Mouse (Mus musculus): Measurements from ENCODE around the gene Rabgap1. TPM values are rescaled to one million over a fixed set of nuclear protein-coding genes. Genes with fewer than 3 reads are reported as not detected.
"Not testable (repeated sequence)": the region's sequence is repeated elsewhere in the genome, so short reads cannot be mapped to it uniquely, and the experiment has no call there.

Rabgap1 gene
- total RNA-seq, 2 experiments from 2014 or later: 40.8 to 46.5 TPM

DNA sequence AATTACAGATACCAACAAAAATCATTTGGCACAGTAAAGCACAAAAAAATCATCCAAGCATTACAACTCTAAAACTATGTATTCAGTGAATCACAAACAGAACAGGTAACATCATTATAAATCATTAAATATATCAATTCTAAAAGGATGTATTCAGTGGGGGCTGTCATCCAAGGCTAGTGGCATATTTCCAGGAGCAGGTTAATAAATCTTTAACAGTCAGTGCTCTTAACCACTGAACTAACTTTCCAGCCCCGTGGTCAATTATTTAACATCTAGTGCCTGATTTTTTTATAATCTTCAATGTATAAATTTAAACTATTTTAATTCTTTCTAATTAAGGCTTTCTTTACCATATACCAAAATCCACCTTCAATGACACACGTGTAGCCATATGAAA is 62.8 kb downstream of the Rabgap1 start:
- intact Hi-C loops (cut with DNase I); DNase-seq (ENCODE audit: low spot score): not testable (repeated sequence)

DNA sequence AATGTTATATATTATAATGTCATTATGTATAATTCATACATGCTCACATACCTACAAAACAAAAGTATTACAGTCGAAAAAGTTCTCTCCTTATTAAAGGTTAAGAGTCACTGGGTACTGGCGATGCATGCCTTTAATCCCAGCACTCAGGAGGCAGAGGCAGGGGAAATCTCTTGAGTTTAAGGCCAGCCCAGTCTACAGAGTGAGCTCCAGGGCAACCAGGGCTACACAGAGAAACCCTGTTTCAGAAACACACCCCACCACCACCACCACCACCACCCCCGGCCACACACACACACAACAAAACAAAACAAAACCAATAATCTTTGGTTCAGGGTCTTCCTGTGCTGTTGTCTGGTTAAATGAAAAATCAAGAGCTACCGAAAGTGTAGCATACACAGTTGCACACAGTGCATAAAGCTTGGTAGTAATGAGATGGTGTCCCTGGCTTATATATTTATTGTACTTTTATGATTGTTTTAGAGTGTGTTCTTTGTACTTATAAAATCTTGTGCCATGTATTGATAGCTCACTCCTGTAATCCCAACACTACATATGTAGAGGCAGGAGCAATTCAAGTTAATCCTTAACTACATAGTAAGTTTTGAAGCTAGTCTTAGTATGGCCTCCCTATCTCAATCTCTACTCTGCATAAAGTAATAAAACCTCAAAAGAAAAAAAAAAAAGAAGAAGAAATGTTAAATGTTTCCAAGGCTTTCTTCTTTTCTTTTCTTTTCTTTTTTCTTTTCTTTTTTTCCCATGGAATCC is 68.2 kb downstream of the Rabgap1 start:
- no peak for DNase-seq (ENCODE audit: low spot score)
- intact Hi-C loops (cut with DNase I): no loop called here

DNA sequence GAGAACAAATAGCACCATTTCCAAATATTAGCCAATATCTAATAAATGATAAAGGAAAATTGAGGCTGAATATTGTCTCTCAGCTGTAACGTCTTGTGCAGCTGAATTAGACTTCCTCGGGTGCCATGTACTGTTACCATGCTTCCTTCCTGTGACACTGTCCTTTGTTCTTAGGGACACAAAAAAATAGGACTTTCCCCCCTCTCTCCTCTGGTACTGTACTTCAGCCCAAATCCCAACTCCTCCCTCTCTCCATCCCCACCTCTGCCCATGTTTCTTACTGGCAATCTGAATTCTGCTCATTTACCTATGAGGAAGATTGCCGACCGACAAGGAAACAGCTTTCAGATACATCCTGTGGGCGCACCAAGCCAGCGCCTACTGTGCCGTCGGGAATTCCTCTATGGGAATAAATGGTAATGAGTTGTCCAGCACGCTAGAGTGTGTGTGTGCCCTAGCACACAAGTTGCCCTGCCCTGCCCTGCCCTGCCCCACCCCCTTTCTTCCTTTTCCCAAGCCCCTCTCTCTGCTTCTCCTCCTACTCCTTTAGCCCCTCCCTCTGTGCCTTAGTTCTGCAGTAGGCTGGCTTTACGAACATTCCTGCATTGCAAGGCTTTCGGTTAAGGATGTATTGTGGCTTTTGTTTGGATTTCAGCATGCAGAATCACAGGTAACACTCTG is 73.1 kb downstream of the Rabgap1 start, which contains the start of gene Gpr21:
Gpr21 (plus strand) TSS at position 303 of the 681 bp plus-strand sequence.
- intact Hi-C loops (cut with DNase I): loop anchor here (5.0 kb wide), 1 partner anchor 256 kb away; no protein-coding TSS in a partner anchor

DNA sequence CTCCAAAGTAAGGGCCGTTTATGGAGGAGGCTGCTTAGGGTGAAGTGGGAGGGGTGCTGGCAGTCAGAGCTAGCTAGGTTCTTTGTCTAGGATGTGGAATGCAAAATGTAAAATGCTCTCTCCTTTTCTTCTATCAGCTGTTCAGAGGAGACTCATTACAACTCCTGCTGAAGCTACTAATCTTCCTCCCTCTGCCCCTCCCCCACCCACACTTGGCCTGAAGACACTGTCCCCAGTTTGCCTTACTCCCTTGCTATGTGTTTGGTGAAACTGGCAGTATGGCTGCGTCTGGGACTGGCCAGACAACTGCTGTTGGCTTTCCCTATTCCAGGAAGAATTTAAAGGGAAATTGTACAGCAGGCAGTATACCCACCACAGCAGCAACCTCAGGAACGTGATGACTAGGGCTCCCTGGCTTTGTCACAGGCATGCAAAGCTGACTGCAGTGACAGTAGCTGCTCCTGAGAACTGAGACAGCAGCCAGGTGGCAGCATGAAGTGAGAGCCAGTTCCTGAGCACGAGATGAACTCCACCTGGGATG is 73.9 kb downstream of the Rabgap1 start:
- DNase-seq (ENCODE audit: low spot score): no peak
- intact Hi-C loops (cut with DNase I): loop anchor here (5.0 kb wide), 1 partner anchor 255 kb away; no protein-coding TSS in a partner anchor

More for the DNA sequence above, 73.1 kb downstream of the Rabgap1 start, which contains the start of gene Gpr21:
- DNase-seq (ENCODE audit: low spot score): no peak

DNA sequence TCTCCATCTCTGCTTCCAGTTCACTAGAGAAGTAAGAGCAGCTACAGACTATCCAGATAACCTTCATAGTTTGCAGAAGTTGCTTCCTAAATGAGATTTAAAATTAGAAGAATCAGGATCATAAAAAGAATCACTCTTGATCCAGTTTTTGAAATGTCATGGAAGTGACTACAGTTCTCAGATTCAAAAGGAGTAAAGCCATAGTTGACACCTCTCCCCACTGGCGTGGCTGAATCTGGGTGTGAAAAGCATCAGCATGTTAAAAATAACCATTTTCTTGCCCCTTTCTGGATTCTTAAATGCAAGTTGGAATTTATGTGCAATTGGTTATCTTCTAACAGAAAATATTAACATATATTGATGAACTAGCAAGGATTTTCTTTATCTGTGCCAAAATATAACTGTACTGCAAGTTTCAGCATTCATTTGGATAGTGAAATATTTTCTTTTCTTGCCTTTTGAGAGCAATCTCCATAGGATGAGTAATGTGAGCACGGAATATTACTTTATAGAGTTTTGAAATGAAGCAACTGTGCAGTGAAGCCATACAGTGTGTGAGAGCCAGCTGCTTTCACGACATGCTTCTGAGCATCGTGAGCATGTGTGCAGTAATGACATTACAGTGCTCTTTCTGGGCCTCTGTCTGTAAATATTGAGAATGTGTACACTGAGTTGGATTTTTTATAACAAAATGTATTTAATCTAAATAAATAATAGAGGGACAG is 75.6 kb downstream of the Rabgap1 start:
- intact Hi-C loops (cut with DNase I): loop anchor here (5.0 kb wide), 1 partner anchor 254 kb away; no protein-coding TSS in a partner anchor
- no peak for DNase-seq (ENCODE audit: low spot score)

DNA sequence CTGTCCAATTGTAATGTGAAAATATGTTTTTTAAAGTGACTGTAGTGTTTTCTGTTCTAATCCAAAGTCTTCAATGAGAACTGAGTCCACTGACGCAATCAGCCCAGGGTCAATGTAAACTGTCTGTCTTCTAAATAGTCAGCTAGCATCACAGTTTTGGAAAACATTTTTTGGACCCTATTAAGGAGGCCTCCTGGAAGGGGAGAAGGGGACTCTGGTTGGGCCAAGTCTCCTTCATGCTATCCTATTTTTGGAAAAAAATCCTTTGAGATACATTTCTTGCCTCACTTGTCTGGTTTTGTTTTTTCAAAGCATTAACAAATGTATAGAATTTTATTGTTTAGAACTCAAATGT is 76.2 kb downstream of the Rabgap1 start:
- intact Hi-C loops (cut with DNase I): loop anchor here (5.0 kb wide), 1 partner anchor 253 kb away; no protein-coding TSS in a partner anchor
- DNase-seq (ENCODE audit: low spot score): no peak

DNA sequence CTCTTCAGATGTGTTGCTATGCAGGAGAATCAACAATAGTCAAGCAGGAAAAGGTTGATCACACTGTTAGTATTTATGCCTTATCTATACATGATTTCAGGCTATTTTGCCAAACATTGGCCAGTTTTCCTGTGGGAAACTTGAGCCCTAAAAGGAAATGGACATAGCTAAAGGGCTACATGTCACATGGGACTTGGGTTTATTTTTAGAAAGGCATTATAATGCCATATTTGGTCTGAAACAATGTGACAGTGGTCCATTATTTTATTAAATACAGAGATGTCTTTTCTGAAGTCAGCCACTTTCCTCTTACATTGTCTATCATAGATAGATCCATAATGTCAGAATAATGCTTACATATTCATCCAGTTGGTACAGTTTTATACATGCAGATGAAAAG is 84.5 kb downstream of the Rabgap1 start:
- no peak for DNase-seq (ENCODE audit: low spot score)
- intact Hi-C loops (cut with DNase I): no loop called here

DNA sequence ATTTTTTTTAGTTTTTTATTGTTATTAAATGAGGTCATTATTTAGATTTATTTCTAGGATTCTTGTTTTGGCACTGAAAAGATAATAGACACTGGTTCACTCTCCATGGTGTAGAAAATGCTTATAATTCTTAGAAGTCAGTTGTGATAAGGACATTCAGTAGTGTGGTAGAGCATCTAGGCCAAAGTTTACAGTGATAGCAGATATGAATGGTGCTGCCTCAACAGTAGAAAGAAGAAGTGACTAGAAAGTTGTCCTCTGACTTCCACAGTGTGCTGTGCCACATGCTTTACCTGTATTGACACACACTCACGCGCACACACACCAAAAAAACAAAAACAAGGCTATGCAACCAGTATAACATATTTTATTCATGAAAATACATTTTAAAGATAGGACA is 86.3 kb downstream of the Rabgap1 start:
- intact Hi-C loops (cut with DNase I): no loop called here
- no peak for DNase-seq (ENCODE audit: low spot score)

DNA sequence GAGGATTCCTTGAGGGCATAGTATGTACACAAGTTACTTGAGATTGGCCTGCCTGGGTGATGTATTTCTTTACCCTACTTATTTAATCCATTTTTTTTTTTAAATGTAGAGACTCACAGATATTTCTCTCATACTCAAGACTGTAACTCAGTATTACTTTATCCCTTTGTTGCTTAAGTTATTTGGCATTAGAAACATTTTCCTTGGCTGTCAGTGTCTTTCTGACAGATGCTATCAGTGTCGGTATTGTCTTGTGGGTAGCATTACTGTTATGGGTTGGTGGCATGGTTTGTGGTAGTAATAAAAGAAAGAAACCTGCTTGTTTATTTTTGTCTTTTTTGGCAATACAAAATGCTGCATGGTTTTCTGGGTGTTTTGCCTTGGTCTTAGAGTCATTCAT is 87.7 kb downstream of the Rabgap1 start:
- intact Hi-C loops (cut with DNase I): no loop called here
- DNase-seq (ENCODE audit: low spot score): no peak

DNA sequence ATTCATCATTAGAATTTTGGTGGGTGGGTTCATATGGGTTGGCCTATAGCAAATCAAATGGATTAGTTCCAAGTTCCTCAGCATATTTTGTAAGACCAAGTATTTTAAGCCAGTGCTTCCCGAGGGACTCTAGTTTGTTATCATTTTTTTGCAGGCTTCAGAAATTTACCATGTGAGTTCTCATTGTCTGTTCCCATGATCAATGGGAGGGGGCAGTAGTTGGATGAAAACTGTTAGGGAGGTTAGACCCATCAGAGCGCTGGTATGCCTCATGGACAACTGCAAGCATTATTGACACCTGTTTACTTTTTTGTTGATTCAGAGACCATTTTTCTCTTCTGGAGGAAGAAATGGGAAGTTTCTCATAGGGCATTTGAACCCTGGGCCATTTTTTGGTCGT is 88.6 kb downstream of the Rabgap1 start:
- no peak for DNase-seq (ENCODE audit: low spot score)
- intact Hi-C loops (cut with DNase I): no loop called here

DNA sequence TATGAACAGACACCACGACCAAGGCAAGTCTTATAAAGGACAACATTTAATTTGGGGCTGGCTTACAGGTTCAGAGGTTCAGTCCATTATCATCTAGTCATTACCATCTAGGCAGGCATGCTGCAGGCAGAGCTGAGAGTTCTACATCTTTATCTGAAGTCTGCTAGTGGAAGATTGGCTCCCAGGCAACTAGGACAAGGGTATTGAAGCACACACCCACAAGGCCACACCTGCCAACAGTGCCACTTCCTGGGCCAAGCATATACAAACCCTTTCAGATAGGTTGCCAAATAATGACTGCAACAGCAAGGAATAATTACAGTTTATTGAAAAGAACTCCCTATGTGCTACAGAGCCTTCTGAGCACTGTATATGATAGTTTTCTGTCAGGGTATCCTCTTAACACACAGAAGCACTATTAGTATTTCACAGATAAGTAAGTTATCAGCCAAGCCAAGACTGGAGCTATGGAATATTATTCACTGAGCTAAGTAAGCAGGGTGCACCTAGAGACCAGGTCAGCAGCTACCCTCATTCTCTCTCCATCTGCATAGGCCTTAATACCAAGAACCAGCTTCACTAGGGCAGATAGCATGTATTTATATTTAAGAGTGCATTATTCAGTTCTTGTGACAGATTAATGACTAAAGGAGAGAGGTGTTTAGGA is 106.4 kb downstream of the Rabgap1 start:
- intact Hi-C loops (cut with DNase I): no loop called here
- no peak for DNase-seq (ENCODE audit: low spot score)

DNA sequence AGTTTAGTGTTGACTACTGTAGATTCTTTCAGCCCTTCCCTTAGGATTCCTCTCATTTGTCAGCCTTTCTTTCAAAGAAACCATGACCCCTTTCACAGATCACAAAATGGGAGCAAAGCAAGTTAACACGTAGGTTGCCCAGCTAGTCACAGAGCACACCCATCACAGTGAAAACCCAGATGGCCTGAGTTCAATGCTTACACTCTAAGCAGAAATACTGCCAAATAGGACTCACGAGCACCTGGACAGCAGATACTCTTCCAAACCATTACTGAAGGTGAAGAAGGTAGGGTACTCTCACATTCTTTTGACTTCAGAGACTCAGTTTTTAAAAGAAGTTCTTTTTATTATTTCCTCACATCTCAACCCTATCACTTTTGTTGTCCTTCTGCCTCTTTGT is 113.3 kb downstream of the Rabgap1 start:
- DNase-seq (ENCODE audit: low spot score): no peak
- intact Hi-C loops (cut with DNase I): no loop called here

DNA sequence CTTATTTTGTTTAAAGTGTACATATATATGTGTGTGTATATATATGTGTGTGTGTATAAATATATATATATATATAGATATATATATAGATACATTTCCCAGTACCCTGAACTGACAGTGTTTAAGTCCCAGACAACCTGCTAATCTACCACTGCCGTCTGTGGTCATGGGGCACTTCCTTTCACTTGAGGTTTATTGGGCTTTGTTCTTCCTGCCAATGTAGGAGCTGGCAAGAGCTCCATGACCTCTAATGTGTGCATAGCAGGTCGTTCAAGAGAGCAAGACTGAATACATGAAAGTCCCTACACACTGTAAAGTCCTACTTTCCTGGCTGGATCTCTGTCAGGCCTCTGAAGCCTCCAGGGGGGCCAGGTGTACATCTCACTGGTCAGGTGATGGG is 122.5 kb downstream of the Rabgap1 start:
- intact Hi-C loops (cut with DNase I): no loop called here
- DNase-seq (ENCODE audit: low spot score): no peak

DNA sequence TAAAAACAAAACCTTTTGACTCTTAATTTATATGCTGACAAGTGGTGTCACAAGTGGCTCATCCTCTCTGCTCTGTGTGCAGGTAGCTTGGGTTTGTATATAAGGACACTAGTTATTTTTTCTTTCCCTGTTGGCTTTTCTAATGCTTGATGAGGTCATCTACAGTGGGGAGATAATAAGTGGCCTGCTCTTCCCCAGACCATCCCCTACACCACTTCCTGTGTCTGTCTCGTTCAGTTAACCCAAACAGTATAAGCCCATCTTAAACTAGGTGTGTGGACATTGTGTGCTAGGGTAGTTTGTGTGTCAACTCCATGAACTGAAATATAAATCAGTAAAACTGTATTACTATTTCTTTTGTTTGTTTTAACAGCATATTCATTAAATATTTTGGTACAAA is 123.0 kb downstream of the Rabgap1 start:
- DNase-seq (ENCODE audit: low spot score): no peak
- intact Hi-C loops (cut with DNase I): no loop called here

DNA sequence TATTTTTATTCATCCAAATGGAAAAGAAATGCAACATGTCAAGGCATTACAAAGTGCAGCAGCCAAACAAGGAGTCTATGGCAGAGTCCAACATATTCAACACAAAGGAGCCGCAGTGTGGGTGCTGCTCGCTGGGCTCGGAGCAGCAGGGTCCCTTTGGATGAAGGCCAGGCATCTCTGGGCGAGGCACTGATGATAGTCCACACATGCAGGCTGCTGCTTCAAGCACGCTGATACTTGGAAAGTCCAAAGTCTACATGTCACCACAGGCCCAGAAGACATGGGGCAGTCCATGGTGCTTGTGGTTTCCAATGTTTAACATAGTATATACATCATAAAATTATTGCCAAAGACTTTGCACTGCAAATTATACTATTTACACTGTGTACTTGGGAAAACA is 126.8 kb downstream of the Rabgap1 start:
- intact Hi-C loops (cut with DNase I): no loop called here

DNA sequence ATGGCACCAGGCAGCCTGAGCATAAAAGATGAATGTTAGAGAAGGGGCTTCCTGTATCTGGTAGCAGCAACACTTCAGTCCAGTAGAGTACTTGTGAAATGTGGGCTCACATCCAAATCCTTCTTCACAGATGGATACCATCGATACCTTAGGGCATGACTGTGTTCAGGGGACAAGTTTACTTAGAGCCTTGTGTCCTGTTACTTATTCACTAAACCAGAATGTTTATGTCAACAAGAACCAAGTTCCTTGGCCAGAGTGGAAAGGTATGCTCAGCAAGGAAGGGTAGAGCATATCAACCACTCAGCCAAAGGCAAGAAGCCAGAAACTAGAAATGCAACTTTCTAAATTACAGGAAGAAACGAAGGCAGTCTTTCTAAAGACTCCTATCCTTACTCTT is 127.6 kb downstream of the Rabgap1 start:
- intact Hi-C loops (cut with DNase I): no loop called here
- no peak for DNase-seq (ENCODE audit: low spot score)

More for the DNA sequence above, 126.8 kb downstream of the Rabgap1 start:
- no peak for DNase-seq (ENCODE audit: low spot score)

DNA sequence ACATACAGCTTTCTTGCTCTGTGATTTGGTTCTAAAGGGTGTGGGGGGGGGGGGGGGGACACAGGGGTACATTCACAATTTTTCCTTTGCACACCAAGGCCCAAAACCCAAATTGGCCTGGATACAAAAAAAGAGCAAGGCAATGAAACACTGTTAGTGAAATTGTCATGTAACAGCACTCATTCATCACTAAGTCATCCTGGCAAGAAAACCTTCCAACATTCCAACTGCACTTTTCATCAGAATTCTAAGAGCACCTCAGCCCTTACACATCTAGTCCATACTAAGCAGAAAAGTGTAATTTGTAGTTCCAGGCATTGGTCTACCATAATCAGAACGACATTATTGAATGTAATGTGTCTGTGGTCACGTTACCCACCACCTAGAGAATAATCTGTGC is 129.1 kb downstream of the Rabgap1 start:
- intact Hi-C loops (cut with DNase I): no loop called here
- no peak for DNase-seq (ENCODE audit: low spot score)

DNA sequence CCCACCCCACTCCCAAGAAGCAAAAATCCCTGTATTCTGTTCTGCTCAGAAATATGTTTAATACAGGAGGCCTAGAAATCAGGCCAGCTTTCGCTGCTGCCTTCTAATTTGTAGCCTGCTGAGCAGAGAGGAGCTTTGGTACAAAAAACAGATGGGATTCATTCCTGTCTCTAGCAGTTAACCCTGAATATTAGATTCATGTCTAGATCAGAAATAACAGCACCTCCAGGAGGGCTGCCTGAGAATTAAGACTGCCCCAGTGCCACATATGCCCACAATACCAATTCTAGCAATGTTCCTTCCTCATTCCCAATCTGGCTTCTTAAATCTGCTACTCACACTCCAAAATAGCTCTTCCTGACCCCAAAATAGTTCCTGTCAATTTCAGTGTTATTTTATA is 133.6 kb downstream of the Rabgap1 start:
- no peak for DNase-seq (ENCODE audit: low spot score)
- intact Hi-C loops (cut with DNase I): no loop called here

DNA sequence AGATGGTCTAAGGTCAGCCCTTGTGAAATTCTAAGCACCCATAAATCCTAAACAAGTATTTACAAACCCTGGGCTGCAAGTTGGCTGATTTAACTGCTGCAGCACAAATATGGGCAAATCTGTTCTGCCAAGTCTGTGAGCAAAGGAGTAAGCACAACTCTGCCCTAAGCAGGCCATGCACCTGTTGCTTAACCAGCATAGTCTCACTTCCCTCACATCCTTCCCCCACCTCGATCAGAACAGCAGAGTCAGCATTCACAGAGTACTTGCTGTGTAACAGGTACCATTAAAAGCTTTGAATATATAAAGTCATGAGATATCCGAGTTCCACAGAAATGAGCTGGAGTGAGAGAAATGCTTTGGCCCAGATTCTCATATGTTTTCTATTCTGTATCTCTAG is 135.1 kb downstream of the Rabgap1 start:
- intact Hi-C loops (cut with DNase I): no loop called here
- DNase-seq (ENCODE audit: low spot score): no peak

DNA sequence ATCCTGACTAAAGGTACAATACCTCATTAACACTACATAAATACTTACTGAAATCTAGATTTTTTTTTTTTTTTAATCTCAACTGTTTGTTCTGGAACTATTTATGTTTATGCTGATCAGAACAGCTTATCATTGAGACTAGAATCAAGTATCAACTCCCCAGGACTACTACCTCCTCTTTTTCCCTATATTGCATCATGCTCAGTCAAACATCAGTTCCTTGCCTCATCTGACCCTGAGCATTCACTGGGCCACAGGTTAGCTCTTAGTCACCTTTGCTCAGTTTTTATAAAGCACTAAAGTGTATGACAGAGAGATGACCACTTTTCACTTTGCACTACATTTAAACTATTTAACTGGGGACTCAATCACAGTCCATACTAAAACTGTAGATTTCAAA is 144.8 kb downstream of the Rabgap1 start:
- no peak for DNase-seq (ENCODE audit: low spot score)
- intact Hi-C loops (cut with DNase I): no loop called here
